Mouse (Mus musculus) myocyte (in vitro differentiated cells): ENCODE data around the gene Taf15.

Experiments
- E2F4 ChIP-seq: IDR thresholded peaks from one replicate; pipeline ENCODE4 v1.6.1; 2011; ENCODE audit warnings: mild to moderate bottlenecking, control low read depth, moderate library complexity; ENCODE audit not compliant: insufficient read depth
- MAX ChIP-seq: IDR thresholded peaks from one replicate; pipeline ENCODE4 v1.6.1; 2011; ENCODE audit warnings: low read depth, mild to moderate bottlenecking, control low read depth
- POLR2A ChIP-seq: IDR thresholded peaks from one replicate; pipeline ENCODE4 v1.6.1; 2011; ENCODE audit warnings: low read depth, mild to moderate bottlenecking, control low read depth, moderate library complexity; ENCODE audit not compliant: insufficient read length
- USF1 ChIP-seq: IDR thresholded peaks from one replicate; pipeline ENCODE4 v1.6.1; 2011; ENCODE audit warnings: low read depth, mild to moderate bottlenecking, control low read depth, moderate library complexity

- no peak for TF ChIP-seq POLR2A
- TF ChIP-seq E2F4 = no peak
- TF ChIP-seq MAX = no peak
- TF ChIP-seq USF1 = no peak
These were observed 22.7 kb downstream of the Taf15 start for GRCm38 (mm10) chr11:83495571-83495970.
